Mouse (Mus musculus): Measurements from ENCODE around the gene Tmem59l. TPM values are rescaled to one million over a fixed set of nuclear protein-coding genes. Genes with fewer than 3 reads are reported as not detected.
A peak's percentile ranks its signal among the peaks of the same experiment; 100 is the strongest.

The Tmem59l gene
- polyA plus RNA-seq, 1 experiment = 4.2 TPM

DNA sequence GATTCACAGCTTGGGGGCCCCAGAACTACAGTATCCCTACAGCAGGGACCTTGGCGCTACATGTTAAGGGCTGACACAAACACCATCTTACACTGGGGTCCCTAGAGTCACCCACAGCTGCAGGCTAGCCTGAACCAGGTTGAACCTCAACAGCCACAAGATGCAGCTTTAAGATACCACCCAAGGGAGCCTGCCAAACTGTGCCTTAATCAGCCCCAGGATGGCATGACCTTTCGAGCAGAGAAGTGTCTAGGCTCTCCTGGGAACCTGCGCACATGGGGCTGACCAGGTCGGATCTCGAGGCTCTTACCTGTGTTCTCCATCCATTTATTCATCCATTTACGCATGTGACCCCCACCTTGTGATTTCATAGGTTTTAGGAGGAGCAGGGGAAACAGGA, 29.3 kb downstream of the Tmem59l start:
- Histone ChIP-seq H3K27ac (ENCODE audit: insufficient read depth, low read length) (no peak overlapping the region), H3K4me1 (ENCODE audit: control insufficient read depth, insufficient read depth, low read length) (no peaks in the 10 kb centered on the region), H3K36me3 (ENCODE audit: control insufficient read depth, insufficient read depth, low read length, poor library complexity, severe bottlenecking) (no peaks in the 10 kb centered on the region), H3K27me3 (ENCODE audit: control insufficient read depth, insufficient read depth, low read length, poor library complexity, severe bottlenecking) (no peaks in the 10 kb centered on the region), H3K9ac (ENCODE audit: low read depth, poor library complexity, severe bottlenecking) (no peak overlapping the region), H3K4me3 (ENCODE audit: low read depth, low read length) (no peak overlapping the region), H3K9me3 (replicated peaks; ENCODE audit: control insufficient read depth, insufficient read depth, low read length, poor library complexity, severe bottlenecking) (no peaks in the 10 kb centered on the region)
- no peak for TF ChIP-seq EP300 (IDR thresholded peaks at IDR 0.05; ENCODE audit: insufficient read depth, low read depth, low read length)
- TF ChIP-seq CTCF (IDR thresholded peaks at IDR 0.05; ENCODE audit: low read depth, low read length) = no peak
- TF ChIP-seq POLR2A (IDR thresholded peaks at IDR 0.05; ENCODE audit: insufficient read depth, low read length) = no peak

DNA sequence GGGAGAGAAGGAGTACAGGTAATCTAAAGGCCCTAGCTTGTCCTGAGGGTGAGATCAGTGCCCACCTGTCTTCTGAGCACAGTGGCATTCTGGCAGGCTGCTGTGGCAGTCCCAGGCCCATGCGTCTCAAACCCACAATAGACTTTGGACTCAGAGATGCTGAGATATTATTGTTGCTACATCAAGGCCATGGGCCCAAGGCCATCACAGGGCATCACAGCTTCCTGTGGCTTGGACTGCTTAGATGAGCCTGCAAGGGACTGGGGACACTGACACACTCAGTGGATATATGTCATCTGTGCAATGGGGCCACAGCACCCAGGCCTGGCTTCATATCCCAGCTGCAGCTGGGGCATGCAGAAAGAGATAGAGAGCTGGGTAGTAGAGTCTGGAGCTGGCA, 30.2 kb downstream of the Tmem59l start:
- TF ChIP-seq CTCF (IDR thresholded peaks at IDR 0.05; ENCODE audit: low read depth, low read length) = no peak
- TF ChIP-seq POLR2A (IDR thresholded peaks at IDR 0.05; ENCODE audit: insufficient read depth, low read length) = no peak
- TF ChIP-seq EP300 (IDR thresholded peaks at IDR 0.05; ENCODE audit: insufficient read depth, low read depth, low read length) = no peak
- Histone ChIP-seq H3K9ac (ENCODE audit: low read depth, poor library complexity, severe bottlenecking) (no peak overlapping the region), H3K4me1 (ENCODE audit: control insufficient read depth, insufficient read depth, low read length) (no peaks in the 10 kb centered on the region), H3K4me3 (ENCODE audit: low read depth, low read length) (no peak overlapping the region), H3K27ac (ENCODE audit: insufficient read depth, low read length) (no peak overlapping the region), H3K27me3 (ENCODE audit: control insufficient read depth, insufficient read depth, low read length, poor library complexity, severe bottlenecking) (no peaks in the 10 kb centered on the region), H3K36me3 (ENCODE audit: control insufficient read depth, insufficient read depth, low read length, poor library complexity, severe bottlenecking) (no peaks in the 10 kb centered on the region), H3K9me3 (replicated peaks; ENCODE audit: control insufficient read depth, insufficient read depth, low read length, poor library complexity, severe bottlenecking) (no peaks in the 10 kb centered on the region)

DNA sequence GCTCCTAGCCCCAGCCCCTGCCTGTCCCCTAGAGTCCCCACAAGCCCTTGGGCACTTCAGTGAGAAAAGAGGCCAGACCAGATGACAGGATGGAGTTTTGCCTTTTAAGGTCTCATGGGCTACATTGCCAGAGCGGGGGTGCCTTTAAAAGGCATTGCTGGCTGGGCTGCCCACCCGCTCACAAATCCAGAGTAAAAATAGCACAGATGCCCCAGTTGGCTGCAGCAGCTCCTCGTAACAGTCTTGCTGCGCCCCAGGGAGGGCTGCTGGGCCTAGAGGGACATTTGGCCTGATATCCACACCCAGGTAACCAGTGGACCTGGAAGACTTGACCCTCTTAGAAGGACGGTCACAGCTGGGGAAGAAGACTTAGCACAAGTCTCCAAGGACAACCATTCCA, 33.3 kb downstream of the Tmem59l start:
- Histone ChIP-seq H3K9ac (ENCODE audit: low read depth, poor library complexity, severe bottlenecking) (no peak overlapping the region), H3K4me1 (ENCODE audit: control insufficient read depth, insufficient read depth, low read length) (no peaks in the 10 kb centered on the region), H3K36me3 (ENCODE audit: control insufficient read depth, insufficient read depth, low read length, poor library complexity, severe bottlenecking) (no peaks in the 10 kb centered on the region), H3K27me3 (ENCODE audit: control insufficient read depth, insufficient read depth, low read length, poor library complexity, severe bottlenecking) (no peaks in the 10 kb centered on the region), H3K9me3 (replicated peaks; ENCODE audit: control insufficient read depth, insufficient read depth, low read length, poor library complexity, severe bottlenecking) (no peaks in the 10 kb centered on the region), H3K4me3 (ENCODE audit: low read depth, low read length) (no peak overlapping the region), H3K27ac (ENCODE audit: insufficient read depth, low read length) (no peak overlapping the region)
- TF ChIP-seq POLR2A (IDR thresholded peaks at IDR 0.05; ENCODE audit: insufficient read depth, low read length) = no peak
- TF ChIP-seq EP300 (IDR thresholded peaks at IDR 0.05; ENCODE audit: insufficient read depth, low read depth, low read length) = no peak
- TF ChIP-seq CTCF (IDR thresholded peaks at IDR 0.05; ENCODE audit: low read depth, low read length) = no peak

DNA sequence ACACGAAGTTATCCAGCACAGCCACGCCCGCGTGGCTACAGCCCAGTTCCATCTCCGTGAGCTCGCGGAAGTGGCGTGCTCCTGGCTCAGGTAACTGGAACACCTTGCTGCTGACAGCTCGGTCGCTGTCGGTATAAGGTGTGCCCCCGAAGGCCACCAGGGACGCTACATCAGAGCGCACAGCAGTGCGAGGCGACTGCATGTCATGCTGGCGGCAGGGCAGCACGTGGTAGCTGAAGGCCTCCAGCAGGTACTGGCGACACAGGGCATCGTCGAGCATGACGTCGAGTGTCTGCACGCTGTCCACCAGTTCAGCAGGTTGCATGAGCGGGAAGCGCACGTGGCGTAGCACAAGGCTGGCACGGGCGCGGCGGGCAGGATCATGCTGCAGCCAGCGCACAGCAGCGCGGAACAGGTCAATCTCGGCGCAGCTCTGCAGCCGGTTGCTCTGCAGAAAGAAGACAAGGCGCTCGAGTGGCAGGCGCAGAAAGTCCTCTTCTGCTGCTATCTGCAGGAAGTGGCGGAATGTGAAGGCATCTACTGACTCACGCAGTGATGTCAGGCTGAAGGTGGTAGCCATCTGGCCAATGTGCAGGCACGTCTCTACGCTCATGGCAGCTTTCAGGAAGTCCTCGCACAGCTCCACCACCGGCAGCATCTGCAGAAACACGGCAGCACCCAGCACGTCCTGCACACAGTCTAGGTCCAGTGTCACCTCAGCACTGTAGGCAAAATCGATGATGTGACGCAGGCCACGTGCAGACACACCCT, 34.8 kb downstream of the Tmem59l start:
- H3K36me3 ChIP-seq (ENCODE audit: control insufficient read depth, insufficient read depth, low read length, poor library complexity, severe bottlenecking) = no peaks in the 10 kb centered on the region
- H3K9ac ChIP-seq (ENCODE audit: low read depth, poor library complexity, severe bottlenecking) = no peak overlapping the region
- no peak for TF ChIP-seq POLR2A (IDR thresholded peaks at IDR 0.05; ENCODE audit: insufficient read depth, low read length)
- TF ChIP-seq EP300 (IDR thresholded peaks at IDR 0.05; ENCODE audit: insufficient read depth, low read depth, low read length) = no peak
- TF ChIP-seq CTCF (IDR thresholded peaks at IDR 0.05; ENCODE audit: low read depth, low read length) = peak; percentile 10
- no peaks in the 10 kb centered on the region for H3K4me1 ChIP-seq (ENCODE audit: control insufficient read depth, insufficient read depth, low read length)
- peak overlapping the region; percentile 1; the same call in 1 of the 2 replicates for H3K4me3 ChIP-seq (ENCODE audit: low read depth, low read length)
- no peaks in the 10 kb centered on the region for H3K27me3 ChIP-seq (ENCODE audit: control insufficient read depth, insufficient read depth, low read length, poor library complexity, severe bottlenecking)
- H3K9me3 ChIP-seq (replicated peaks; ENCODE audit: control insufficient read depth, insufficient read depth, low read length, poor library complexity, severe bottlenecking) = no peaks in the 10 kb centered on the region
- H3K27ac ChIP-seq (ENCODE audit: insufficient read depth, low read length) = no peak overlapping the region

DNA sequence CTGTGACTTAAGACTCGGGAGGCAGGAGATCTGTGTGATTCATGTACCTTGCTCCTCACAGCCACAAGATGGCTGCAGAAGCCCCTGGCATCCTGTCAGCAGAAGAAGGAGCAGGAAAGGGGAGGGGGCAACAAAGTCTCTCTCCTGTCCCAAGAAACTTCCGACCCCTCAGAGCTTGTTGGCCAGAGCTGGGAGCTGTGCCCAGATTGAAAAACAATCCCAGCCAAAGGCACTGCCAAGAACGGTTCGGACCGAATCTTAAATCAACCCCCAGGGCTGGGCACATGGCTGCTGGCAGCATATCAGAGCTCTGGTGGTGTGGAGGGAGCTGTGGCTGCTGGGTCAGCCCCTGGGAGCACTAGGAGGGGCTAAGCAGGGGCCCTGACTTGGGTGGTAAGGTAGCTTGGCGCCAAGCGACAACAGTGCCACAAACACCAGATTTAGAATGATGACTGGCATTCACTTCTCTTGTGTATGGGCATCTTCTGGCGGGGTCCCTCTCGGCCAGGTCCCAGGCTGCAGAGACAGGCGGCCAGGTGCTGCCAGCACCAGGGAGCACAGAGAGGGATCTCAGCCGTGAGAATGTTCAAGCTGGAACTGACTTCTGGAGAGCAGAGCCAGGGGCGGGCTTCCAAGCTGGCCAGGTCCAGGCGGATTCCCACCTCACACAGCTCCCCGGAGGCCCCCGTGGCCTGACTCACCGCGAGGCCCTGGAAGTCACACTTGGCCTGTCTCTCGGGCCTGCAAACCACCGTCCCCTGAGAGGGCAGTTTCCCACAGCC, 39.3 kb downstream of the Tmem59l start:
- Histone ChIP-seq H3K4me1 (ENCODE audit: control insufficient read depth, insufficient read depth, low read length) (no peaks in the 10 kb centered on the region), H3K9me3 (replicated peaks; ENCODE audit: control insufficient read depth, insufficient read depth, low read length, poor library complexity, severe bottlenecking) (no peaks in the 10 kb centered on the region), H3K4me3 (ENCODE audit: low read depth, low read length) (no peak overlapping the region), H3K27ac (ENCODE audit: insufficient read depth, low read length) (no peak overlapping the region), H3K36me3 (ENCODE audit: control insufficient read depth, insufficient read depth, low read length, poor library complexity, severe bottlenecking) (no peaks in the 10 kb centered on the region), H3K9ac (ENCODE audit: low read depth, poor library complexity, severe bottlenecking) (no peak overlapping the region), H3K27me3 (ENCODE audit: control insufficient read depth, insufficient read depth, low read length, poor library complexity, severe bottlenecking) (no peaks in the 10 kb centered on the region)
- TF ChIP-seq CTCF (IDR thresholded peaks at IDR 0.05; ENCODE audit: low read depth, low read length) (peak; percentile 5), POLR2A (IDR thresholded peaks at IDR 0.05; ENCODE audit: insufficient read depth, low read length) (no peak)

DNA sequence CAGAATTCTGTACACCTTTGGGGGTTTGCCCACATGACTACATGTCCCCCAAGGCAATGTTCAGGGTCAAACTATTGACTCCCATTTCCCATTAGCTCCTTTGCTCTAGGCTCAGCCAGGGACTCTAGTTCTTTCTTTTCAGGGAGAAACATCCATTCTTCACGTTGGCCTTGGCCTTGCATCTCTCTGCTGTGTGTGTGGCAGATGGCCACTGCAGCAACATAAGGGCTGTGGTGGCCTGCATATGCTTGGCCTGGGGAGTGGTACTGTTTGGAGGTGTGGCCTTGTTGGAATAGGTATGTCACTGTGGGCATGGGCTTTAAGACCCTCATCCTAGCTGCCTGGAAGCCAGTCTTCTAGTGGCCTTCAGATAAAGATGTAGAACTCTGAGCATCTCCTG, 41.2 kb downstream of the Tmem59l start:
- Histone ChIP-seq H3K4me3 (ENCODE audit: low read depth, low read length) (no peak overlapping the region), H3K27ac (ENCODE audit: insufficient read depth, low read length) (no peak overlapping the region), H3K27me3 (ENCODE audit: control insufficient read depth, insufficient read depth, low read length, poor library complexity, severe bottlenecking) (no peaks in the 10 kb centered on the region), H3K9ac (ENCODE audit: low read depth, poor library complexity, severe bottlenecking) (no peak overlapping the region), H3K36me3 (ENCODE audit: control insufficient read depth, insufficient read depth, low read length, poor library complexity, severe bottlenecking) (no peaks in the 10 kb centered on the region), H3K9me3 (replicated peaks; ENCODE audit: control insufficient read depth, insufficient read depth, low read length, poor library complexity, severe bottlenecking) (no peaks in the 10 kb centered on the region), H3K4me1 (ENCODE audit: control insufficient read depth, insufficient read depth, low read length) (no peaks in the 10 kb centered on the region)
- no peak for TF ChIP-seq EP300 (IDR thresholded peaks at IDR 0.05; ENCODE audit: insufficient read depth, low read depth, low read length)
